Mouse (Mus musculus) adrenal gland (tissue): ENCODE measurements around the gene Fanca.

Source experiments
- intact Hi-C: fragments of 180-260 bp; cut with DNase I; formaldehyde crosslinking; loops from one replicate; pipeline ENCODE4 v1.15.1; 2025
- long read RNA-seq, 2 experiments: library from polyadenylated mRNA; unstranded; transcript quantifications; one replicate each; pipeline ENCODE4 v2.0.0; 2020; ENCODE audit warnings: borderline replicate concordance in 1 of 2; ENCODE audit not compliant: insufficient replicate concordance in 1 of 2

Gene Fanca
- long read RNA-seq, experiment 1: 0 reads
- long read RNA-seq, experiment 2, partial matches to known transcripts: 1 of 1 reads
- long read RNA-seq, experiment 2, other reads (novel, unspliced or antisense): 0 of 1 reads

DNA sequence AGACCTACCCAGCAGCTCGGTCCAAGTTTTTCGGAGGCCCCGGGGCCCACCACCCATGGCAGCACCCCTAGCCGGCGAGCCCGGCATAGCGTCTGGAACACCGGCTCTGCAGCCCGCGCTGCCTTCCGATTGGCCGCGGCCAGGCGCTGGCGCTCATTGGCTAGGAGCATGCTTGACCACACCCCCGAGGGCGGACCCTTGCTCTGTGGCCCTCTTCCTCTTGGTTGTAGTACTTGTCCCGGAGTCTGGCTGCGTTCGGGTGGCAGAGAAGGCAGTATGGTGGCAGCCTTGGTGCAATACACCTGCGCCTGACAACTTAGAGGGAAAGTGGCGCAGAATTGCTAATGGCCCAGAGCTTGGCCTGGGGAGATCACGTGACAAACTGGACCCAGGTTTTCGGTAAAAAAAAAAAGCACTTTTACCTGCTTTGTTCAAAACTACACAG, at the start of gene Fanca:
Gene Fanca (minus strand): TSS at position 110 of the 445 bp plus-strand sequence.
- intact Hi-C loops: no loop called here

GRCm38 (mm10) chr8:123361082-123361739, 42.8 kb upstream of the Fanca start:
- intact Hi-C loops: loop anchor here (5.0 kb wide), 1 partner anchor 39 kb away; no protein-coding TSS in a partner anchor

DNA sequence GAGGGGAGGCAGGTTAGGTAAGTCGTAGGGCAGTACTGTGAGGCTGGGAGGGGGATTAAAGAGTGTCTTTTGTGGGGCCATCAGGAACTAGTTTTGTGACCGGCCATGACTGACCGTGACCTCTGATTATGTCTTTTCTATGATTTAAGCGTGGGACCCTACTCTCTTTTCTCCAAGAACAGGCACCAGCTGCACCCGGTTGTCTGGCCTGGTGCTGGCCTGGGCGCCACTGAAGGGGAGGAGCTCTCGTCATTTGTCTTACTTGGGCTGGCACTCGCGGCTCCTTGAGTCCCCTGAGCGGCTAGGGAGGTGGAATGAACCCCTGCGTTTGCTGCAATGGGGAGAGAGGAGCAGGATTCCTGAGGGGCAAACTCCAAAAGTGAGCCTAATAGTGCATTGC, 34.8 kb upstream of the Fanca start:
- intact Hi-C loops: no loop called here

- intact Hi-C loops: no loop called here
Measured at GRCm38 (mm10) chr8:123352786-123353185, 34.4 kb upstream of the Fanca start.

DNA sequence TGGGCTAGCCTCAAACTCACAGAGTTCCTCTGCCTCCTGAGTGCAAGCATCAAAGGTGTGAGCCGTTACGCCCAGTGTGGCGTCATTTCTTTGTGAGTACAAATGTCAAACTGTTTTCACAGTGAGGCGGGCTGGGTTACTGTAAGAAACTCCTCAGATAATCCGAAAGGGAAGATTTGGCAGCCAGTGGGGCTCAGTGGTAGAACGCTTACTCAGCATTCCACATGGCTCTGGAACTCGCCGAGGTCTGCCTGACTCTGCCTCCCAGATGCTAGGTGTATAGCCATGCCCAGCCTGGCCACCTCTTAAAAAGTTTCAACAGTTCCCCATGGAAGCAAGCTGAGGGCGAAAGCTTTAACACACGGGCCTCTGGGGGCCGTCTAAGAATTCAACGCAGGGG, 33.7 kb upstream of the Fanca start:
- intact Hi-C loops: no loop called here

DNA sequence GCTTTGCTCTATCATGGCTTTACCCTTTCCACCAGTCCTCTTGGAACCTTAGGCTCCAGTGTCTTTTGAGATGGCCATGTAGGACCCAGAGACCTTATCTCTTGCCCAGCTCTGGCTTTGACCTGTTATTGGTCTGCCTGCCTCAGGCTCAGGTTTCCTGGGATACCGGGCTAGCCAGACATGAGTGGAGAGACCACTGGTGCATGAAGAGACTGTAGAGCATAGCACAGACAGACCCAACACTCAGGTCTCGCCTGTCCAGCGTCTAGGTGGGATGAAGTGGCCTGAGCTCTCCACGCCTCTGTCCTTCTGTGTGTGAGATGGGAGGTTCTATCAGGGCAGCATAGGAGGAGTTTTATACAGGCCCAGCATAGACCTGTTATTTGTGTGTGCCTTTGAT, 30.7 kb upstream of the Fanca start:
- intact Hi-C loops: no loop called here

GRCm38 (mm10) chr8:123348237-123348843, 30.0 kb upstream of the Fanca start:
- intact Hi-C loops: no loop called here

GRCm38 (mm10) chr8:123347293-123347692, 28.9 kb upstream of the Fanca start:
- intact Hi-C loops: no loop called here

- intact Hi-C loops: no loop called here
Measured at GRCm38 (mm10) chr8:123345856-123346255, 27.5 kb upstream of the Fanca start.

DNA sequence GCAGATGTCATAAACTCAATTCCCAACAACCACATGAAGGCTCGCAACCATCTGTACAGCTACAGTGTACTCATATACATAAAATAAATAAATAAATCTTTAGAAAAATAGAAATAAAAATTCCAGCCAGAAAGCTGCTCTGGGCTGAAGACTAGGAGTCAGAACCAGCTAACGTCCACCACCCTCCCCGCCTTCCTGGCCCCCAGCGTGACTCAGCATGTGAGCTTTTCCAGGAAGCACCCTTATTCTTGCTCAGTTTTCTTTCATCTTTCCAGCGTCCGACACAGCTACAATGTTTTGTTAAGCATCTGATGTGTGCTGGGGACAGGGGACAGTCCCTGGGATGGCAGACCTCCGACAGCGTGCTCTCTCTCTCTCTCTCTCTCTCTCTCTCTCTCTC, 26.8 kb upstream of the Fanca start:
- intact Hi-C loops: no loop called here

GRCm38 (mm10) chr8:123343422-123343821, 25.0 kb upstream of the Fanca start:
- intact Hi-C loops: no loop called here

GRCm38 (mm10) chr8:123342911-123343310, 24.5 kb upstream of the Fanca start:
- intact Hi-C loops: no loop called here

DNA sequence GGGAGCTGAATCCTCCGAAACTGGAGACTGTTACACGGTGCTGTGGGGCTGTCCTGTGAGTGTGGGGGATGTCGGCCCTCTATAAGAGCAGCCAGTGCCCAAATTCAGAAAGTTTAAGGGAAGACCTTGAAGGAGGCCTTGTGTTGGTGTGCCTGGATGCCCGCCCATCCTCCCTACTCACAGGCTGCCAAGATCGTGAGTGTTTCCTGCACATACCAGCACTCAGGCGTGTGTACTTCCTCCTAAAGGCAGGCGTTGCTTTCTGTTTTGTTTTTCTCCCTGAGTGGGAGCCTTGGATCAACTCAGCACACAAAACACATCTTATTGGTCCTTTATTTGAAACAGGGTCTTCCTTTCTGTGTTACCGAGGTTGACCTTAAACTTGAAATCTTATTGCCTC, 23.9 kb upstream of the Fanca start:
- intact Hi-C loops: no loop called here

GRCm38 (mm10) chr8:123341040-123342015, 23.0 kb upstream of the Fanca start:
- intact Hi-C loops: no loop called here

DNA sequence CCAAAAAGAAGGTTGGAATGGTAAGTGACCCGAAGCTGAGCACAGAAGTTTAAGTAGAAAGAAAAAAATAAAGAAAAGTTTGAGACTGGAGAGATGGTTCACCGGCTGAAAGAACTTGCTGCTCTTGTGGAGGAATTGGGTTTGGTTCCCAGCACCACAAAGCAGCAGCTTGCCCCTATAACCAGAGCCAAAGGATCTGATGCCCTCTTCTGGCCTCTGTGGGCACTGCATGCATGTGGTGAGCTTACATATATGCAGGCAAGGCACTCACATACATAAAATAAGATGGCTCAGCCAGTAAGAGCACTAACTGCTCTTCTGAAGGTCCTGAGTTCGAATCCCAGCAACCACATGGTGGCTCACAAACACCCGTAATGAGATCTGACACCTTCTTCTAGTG, 21.7 kb upstream of the Fanca start:
- intact Hi-C loops: no loop called here

DNA sequence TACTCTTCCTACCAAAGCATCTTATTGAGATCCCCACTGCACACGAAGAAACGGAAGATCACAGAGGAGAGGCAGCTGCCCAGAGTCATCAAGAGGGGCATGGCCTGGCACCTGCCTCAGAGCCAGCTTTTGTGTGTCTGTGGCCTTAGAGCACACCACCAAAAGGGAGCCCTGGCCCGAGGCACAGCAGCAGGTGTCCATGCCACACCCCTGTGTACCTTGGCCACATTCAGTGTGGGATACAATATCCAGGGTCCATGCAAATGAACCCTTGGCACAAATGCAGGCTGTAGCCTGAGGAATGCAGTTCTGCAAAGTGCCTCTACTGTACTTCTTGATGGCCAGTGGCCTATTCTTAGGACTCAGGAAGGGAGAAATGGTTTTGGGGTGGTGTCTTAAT, 19.1 kb upstream of the Fanca start:
- intact Hi-C loops: no loop called here

DNA sequence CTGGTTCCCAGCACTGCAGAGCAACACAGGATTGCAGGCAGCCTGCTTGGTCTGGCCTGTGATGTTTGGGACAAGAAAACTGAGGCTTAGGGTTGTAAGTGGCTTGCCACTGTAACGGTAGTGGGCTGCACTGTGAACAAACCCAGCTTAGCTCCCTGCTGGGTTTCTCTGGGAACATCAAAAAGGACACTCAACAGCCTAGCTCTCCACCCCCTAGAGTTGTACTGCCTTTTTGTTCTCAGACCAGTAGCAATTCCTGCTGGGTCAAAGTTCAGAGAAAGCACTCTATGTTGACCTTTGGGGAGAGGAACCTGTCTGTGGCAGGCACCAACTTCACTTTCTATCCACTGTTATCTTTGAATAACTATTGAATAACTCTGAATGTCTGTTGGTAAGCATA, 16.1 kb upstream of the Fanca start:
- intact Hi-C loops: no loop called here

DNA sequence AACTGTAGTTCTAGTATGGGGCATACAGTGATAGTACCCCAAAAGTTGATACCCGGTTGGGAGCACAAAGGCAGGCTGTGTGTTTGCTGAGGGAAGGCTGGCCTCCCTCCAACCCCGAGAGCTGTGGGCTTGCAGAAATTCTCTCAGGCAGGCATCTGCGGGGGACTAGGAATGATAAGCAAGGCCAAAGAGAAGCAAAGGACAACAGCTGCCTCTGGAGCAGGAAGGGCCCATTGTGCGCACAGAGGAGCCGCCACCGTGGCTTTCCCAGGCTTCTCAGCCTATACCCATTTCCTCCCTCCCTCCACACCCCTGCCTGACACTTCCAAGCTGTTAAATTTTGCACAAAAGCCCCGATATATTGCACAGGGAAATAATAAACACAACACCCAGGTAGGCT, 15.5 kb upstream of the Fanca start:
- intact Hi-C loops: no loop called here

- intact Hi-C loops: no loop called here
Measured at GRCm38 (mm10) chr8:123333091-123333587, 14.8 kb upstream of the Fanca start.

GRCm38 (mm10) chr8:123332262-123333090, 14.1 kb upstream of the Fanca start, which contains the start of gene Spire2:
Gene Spire2, plus strand, starts transcription at chr8:123332713.
- intact Hi-C loops: no loop called here

- intact Hi-C loops: no loop called here
Measured at GRCm38 (mm10) chr8:123331810-123332209, 13.4 kb upstream of the Fanca start.
